Mouse (Mus musculus): ENCODE measurements around the gene Arid1b.

GRCm38 (mm10) chr17:4982819-4983218 is 11.3 kb upstream of the Arid1b start:
- TF ChIP-seq POLR2A (IDR thresholded peaks at IDR 0.05; ENCODE audit: low read depth, low read length): no peak
- TF ChIP-seq CTCF (conservative IDR thresholded peaks at IDR 0.05 in 1 of 2, IDR thresholded peaks at IDR 0.05 in 1 of 2; ENCODE audit: low read depth in 2 of 2, low read length in 2 of 2): no peak
- no peak for TF ChIP-seq SMC3 (IDR thresholded peaks at IDR 0.05; ENCODE audit: low read depth, low read length)

All from CH12.LX (cell line).